Mouse (Mus musculus) stomach, embryonic 14.5 days (tissue): ENCODE measurements around the gene Timp3. TPM values are rescaled to one million over a fixed set of nuclear protein-coding genes. Genes with fewer than 3 reads are reported as not detected.

Source experiments
- ATAC-seq: fragments of 200-750 bp; cut with Nextera tagmentation; 2 replicates; pipeline ENCODE4 v1.8.0; 2017; ENCODE audit warnings: low read depth, moderate TSS enrichment; ENCODE audit not compliant: insufficient number of reproducible peaks, insufficient read depth, low FRiP score
- H3K27ac ChIP-seq: fragments of 300-500 bp; sonication (generic); 2 replicates; pipeline ENCODE4 v1.5.1; 2014; ENCODE audit warnings: mild to moderate bottlenecking, low read length, moderate library complexity, mixed read lengths
- H3K27me3 ChIP-seq: fragments of 300-500 bp; sonication (generic); 2 replicates; pipeline ENCODE4 v1.6.1; 2014; ENCODE audit warnings: low read length, control low read depth, mixed read lengths; ENCODE audit not compliant: control insufficient read depth, insufficient read depth
- H3K36me3 ChIP-seq: fragments of 300-500 bp; sonication (generic); 2 replicates; pipeline ENCODE4 v1.6.1; 2014; ENCODE audit warnings: mild to moderate bottlenecking, control low read depth, low read length, moderate library complexity, mixed read lengths; ENCODE audit not compliant: control insufficient read depth, insufficient read depth
- H3K4me1 ChIP-seq: fragments of 300-500 bp; sonication (generic); 2 replicates; pipeline ENCODE4 v1.6.1; 2014; ENCODE audit warnings: low read length, control low read depth, mixed read lengths; ENCODE audit not compliant: control insufficient read depth, insufficient read depth
- H3K4me2 ChIP-seq: fragments of 300-500 bp; sonication (generic); replicated peaks from 2 replicates; pipeline ENCODE4 v1.6.1; 2014; ENCODE audit warnings: low read depth, low read length, control low read depth
- H3K4me3 ChIP-seq: fragments of 300-500 bp; sonication (generic); 2 replicates; pipeline ENCODE4 v1.5.1; 2014; ENCODE audit warnings: low read depth, low read length, control low read depth
- H3K9ac ChIP-seq: fragments of 300-500 bp; sonication (generic); replicated peaks from 2 replicates; pipeline ENCODE4 v1.6.1; 2014; ENCODE audit warnings: low read depth, mild to moderate bottlenecking, control low read depth, low read length, moderate library complexity, mixed read lengths
- H3K9me3 ChIP-seq: fragments of 300-500 bp; sonication (generic); 2 replicates; pipeline ENCODE4 v1.6.1; 2016; ENCODE audit warnings: low read depth, low read length, control low read depth; ENCODE audit not compliant: control insufficient read depth
- WGBS: fragments of 180-500 bp; shearing (Covaris S2); extraction: QIAGEN DNeasy Blood & Tissue Kit; methylation state at CpG from one replicate; pipeline ENCODE4 v1.1.7; 2014; 5-methylcytosine and 5-hydroxymethylcytosine counted together
- polyA plus RNA-seq: library from polyadenylated mRNA; unstranded; fragments of >200 nt; fragmentation: Nextera tagmentation; extraction: Ambion mirVana; gene quantifications from 2 replicates; pipeline ENCODE4 v1.2.1, GENCODE M21; 2014

Timp3 gene
- polyA plus RNA-seq, 1 experiment from 2014 or later, result 88.0 TPM

DNA sequence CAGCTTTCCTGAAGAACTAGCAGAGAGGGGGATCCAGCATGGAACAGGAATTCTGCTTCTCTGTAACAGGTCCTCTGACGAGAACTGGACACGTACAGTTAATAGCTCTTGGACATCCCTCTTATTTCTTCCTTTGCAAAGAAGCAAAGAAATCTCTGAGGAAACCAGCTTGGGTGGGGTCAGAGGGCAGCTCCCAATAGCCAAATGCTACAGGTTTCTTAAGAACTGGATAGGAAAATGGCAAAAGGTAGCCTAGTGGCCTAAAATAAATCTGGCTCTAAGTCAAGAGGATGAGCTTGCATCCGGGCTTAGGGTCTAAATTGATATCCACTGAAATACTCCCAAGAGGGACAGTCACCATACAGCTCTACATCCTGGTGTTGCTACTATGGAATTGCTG lies 27.3 kb upstream of the Timp3 start:
- no peak overlapping the region for H3K9ac ChIP-seq
- H3K27me3 ChIP-seq, result no peaks in the 10 kb centered on the region
- H3K36me3 ChIP-seq, result no peaks in the 10 kb centered on the region
- H3K9me3 ChIP-seq, result no peaks in the 10 kb centered on the region
- 88% methylated on average over 3 of the region's 3 CpGs for WGBS
- no peaks in the 10 kb centered on the region for H3K4me1 ChIP-seq
- H3K27ac ChIP-seq, result no peak overlapping the region
- no peak overlapping the region for H3K4me3 ChIP-seq
- H3K4me2 ChIP-seq, result no peak overlapping the region
- no peak for ATAC-seq

DNA sequence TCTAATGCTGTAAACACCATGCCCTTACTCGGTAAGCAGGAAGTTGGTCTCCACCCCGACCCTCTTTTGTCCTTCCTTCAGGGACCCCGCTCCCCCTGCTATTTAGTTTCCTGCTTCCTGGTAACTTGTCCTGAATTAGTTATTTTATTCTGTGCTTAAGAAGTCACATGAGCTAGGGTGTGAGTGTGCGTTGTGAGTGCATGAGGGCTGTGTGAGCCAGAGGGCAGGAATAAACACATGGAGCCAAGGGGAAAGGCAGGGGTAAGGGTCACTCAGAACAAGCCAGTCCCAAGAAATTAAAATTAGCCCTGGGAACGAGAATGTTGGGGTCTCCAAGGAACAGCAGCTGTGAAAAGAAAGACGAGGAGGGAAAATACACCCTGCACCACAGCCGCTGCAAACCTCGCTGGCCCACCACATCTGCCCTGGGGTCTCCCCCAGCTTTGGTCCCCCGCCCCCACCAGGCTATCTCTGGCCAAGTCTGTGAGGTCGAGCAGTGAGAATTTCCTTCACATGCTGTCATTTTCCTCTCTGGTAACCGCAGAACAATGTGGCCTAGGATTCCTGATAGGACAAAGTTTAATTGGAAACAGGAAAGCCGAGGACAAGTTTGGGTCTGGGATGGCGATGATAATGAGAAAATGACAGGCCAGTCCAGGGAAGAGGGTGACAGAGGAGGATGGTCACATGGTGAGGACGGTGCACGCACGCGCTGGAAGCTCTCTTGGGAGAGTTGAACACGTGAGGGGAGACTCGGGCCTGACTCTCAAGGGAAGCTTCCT lies 26.6 kb upstream of the Timp3 start:
- Histone ChIP-seq H3K9ac (no peak overlapping the region), H3K4me3 (no peak overlapping the region), H3K9me3 (no peaks in the 10 kb centered on the region), H3K27ac (0 out of 2 replicates have a peak overlapping the region, but pooled peaks have one; percentile 21), H3K4me1 (no peaks in the 10 kb centered on the region), H3K27me3 (no peaks in the 10 kb centered on the region), H3K36me3 (no peaks in the 10 kb centered on the region), H3K4me2 (no peak overlapping the region)
- ATAC-seq, result no peak
- WGBS, result 68% methylated on average over 19 of the region's 19 CpGs

DNA sequence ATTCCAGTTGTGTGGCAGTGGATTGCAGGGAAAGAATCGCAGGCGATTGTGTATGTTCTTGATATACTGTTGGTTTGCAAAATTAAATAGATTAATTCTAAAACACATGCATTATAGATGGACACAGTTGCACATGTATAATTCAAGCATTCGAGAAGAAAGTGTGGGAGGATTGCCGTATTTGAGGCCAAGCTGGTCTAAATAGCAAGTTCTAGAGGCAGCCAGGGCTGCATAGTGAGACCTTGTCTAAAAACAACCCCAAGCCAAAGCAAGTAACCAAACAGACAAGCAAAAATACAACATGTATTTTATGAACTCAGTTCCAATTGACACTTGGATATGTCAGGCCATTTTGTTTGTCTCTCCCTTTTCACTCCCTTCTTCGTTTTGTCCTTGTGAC lies 24.6 kb upstream of the Timp3 start:
- Histone ChIP-seq H3K9me3 (no peaks in the 10 kb centered on the region), H3K4me3 (no peak overlapping the region), H3K4me1 (no peaks in the 10 kb centered on the region), H3K27me3 (no peaks in the 10 kb centered on the region), H3K4me2 (no peak overlapping the region), H3K36me3 (no peaks in the 10 kb centered on the region), H3K27ac (no peak overlapping the region), H3K9ac (no peak overlapping the region)
- no peak for ATAC-seq
- WGBS, result 92% methylated on average over 5 of the region's 5 CpGs

DNA sequence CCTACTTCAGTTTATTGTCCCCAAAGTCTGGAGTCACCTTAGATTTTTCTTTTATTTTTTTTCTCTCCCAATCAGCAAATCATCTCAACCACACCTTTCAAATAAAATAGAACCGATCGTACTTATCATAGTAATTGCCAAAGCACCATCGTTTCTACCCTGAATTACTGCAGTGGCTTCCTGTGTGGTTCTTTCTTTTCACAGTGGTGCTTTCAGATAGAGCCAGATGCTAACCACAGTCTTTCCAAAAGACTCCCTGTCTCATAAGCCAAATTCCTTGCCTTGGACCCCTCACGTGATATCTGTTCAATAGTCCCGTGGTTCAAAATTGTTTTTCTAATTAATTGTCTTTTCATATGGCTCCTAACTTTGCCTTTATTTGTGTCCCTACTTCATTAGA lies 22.8 kb upstream of the Timp3 start:
- Histone ChIP-seq H3K27ac (no peak overlapping the region), H3K36me3 (no peaks in the 10 kb centered on the region), H3K9ac (no peak overlapping the region), H3K27me3 (no peaks in the 10 kb centered on the region), H3K4me3 (no peak overlapping the region), H3K9me3 (no peaks in the 10 kb centered on the region), H3K4me2 (no peak overlapping the region), H3K4me1 (no peaks in the 10 kb centered on the region)
- WGBS, result 85% methylated on average over 5 of the region's 5 CpGs
- no peak for ATAC-seq

DNA sequence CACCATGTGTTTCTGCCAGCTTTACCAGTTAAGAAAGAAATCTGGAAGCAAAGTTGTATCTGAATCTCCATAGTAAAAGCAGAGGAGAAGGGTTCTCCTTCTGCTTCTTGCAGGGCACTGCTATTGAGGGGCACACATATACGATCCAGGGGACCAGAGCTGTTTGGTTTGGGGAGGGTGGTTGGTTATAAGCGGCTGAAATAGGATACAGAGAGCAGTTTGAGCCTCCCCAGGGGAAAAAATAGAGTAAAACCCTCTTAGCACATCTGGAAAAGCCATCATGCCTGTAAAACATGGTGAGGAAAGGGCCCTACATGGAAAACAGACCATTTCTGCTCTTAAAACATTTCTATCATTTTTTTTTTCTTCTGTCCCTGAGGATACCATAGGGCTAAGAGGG lies 21.7 kb upstream of the Timp3 start:
- Histone ChIP-seq H3K4me3 (no peak overlapping the region), H3K9me3 (no peaks in the 10 kb centered on the region), H3K27me3 (no peaks in the 10 kb centered on the region), H3K36me3 (no peaks in the 10 kb centered on the region), H3K4me1 (no peaks in the 10 kb centered on the region), H3K27ac (no peak overlapping the region), H3K4me2 (no peak overlapping the region), H3K9ac (no peak overlapping the region)
- 77% methylated on average over 2 of the region's 2 CpGs for WGBS
- no peak for ATAC-seq

DNA sequence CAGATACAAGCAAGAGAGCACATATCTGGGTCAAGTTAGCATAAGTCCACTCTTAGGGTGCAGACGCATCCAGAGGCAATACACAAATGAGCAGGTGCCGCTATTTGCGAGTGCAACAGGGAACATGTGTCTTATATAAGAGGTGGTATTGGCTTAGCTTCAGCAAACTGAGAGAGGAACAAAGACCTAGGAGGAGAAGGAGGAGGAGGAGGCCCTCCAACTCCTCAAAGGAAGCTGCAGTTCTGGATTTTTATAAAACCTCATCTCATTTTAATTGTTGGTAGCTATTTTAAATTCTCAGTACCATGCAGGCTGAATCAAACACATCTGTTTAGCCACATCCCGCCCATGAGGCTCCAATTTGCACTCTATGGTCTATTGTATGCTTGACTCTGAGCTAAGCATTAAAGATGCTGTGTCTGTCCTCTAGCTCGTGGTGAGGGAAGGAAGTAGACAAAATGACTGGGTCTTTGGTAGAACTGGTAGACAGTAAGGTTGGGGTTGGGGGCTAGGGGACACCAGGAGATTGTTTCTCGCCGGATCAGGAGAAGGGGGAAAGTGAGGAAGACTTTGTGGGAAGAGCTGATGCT lies 20.5 kb upstream of the Timp3 start:
- Histone ChIP-seq H3K4me3 (no peak overlapping the region), H3K36me3 (no peaks in the 10 kb centered on the region), H3K9me3 (no peaks in the 10 kb centered on the region), H3K4me2 (no peak overlapping the region), H3K9ac (no peak overlapping the region), H3K27me3 (no peaks in the 10 kb centered on the region), H3K27ac (no peak overlapping the region), H3K4me1 (no peaks in the 10 kb centered on the region)
- ATAC-seq, result no peak
- 88% methylated on average over 7 of the region's 7 CpGs for WGBS

DNA sequence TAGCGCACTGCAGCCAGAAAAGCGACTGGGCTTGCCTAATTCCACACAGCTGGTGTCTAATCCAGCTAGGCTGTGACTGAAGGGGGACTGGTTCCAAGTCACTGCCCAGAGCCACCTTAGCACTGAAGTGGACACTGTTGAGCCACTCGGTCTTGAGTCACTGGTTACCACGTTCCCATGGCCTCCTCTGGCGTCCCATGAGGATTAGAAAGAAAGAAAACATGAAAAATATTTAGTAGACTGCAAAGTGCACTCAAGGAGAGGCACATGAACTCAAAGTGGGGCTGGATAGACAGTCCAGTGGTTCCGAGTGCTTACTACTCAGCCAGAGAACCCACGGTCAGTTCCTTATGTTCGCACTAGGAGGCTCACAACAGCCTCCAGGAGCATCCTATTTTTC lies 18.9 kb upstream of the Timp3 start:
- H3K4me3 ChIP-seq, result no peak overlapping the region
- H3K27me3 ChIP-seq, result no peaks in the 10 kb centered on the region
- H3K9me3 ChIP-seq, result no peaks in the 10 kb centered on the region
- H3K9ac ChIP-seq, result no peak overlapping the region
- ATAC-seq, result no peak
- 92% methylated on average over 8 of the region's 8 CpGs for WGBS
- H3K27ac ChIP-seq, result no peak overlapping the region
- no peaks in the 10 kb centered on the region for H3K36me3 ChIP-seq
- H3K4me1 ChIP-seq, result no peaks in the 10 kb centered on the region
- H3K4me2 ChIP-seq, result no peak overlapping the region

DNA sequence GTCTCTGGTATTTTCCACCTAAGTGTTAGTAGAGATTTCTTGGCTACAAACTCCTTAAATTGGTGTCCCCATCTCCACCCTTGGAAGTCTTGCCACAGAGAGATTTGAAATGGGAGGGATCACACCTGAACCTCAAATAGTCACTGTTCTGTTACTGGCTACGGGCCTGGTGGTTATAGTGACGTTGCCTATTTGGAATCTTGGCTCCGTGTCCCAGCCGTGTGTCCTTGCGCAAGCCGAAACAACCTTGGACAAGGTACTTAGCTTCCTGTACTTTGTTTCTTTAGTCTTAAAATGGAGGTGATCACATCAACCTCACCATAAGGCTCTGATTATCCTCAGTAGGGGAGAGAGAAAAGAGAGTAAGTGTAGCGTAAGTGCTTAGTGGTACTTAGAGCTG lies 13.7 kb upstream of the Timp3 start:
- ATAC-seq, result no peak

More for the DNA sequence above, 13.7 kb upstream of the Timp3 start:
- no peak overlapping the region for H3K4me2 ChIP-seq
- no peaks in the 10 kb centered on the region for H3K9me3 ChIP-seq
- no peaks in the 10 kb centered on the region for H3K27me3 ChIP-seq
- H3K36me3 ChIP-seq, result no peaks in the 10 kb centered on the region
- WGBS, result 90% methylated on average over 7 of the region's 7 CpGs
- no peak overlapping the region for H3K4me3 ChIP-seq
- no peak overlapping the region for H3K27ac ChIP-seq
- no peaks in the 10 kb centered on the region for H3K4me1 ChIP-seq
- no peak overlapping the region for H3K9ac ChIP-seq
